Mouse (Mus musculus): ENCODE measurements at regions not wholly inside any gene's neighbourhood (a gene's known extent, or its start where the extent isn't known, plus 50 kb on each side); places are given as distances from the start of the nearest gene placed in this dataset.

DNA sequence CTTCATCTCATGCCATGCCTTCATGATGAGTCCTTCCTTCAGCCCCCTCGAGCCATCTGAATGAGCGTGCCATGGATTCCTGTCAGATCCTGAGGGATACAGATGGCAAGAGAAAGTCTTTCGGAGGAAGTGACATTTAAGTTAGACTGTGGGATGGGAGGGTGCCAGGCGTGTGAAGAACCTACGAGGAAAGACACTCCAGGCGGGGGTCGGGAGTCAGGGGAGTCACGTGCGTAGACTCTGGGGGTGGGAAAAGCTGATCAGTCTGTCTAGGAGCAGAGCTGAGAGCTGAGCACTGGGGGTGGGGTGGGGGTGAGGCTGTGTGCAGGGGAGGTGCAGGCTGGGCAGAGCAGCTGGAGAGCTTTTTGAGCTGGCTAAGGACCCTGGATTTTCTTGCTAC is 152.0 kb upstream of the Gjb5 start:
- TF ChIP-seq CTCF (conservative IDR thresholded peaks at IDR 0.05; ENCODE audit: low read length) = no peak
- no peak for TF ChIP-seq POU5F1 (IDR thresholded peaks at IDR 0.05; ENCODE audit: borderline replicate concordance, low read length)
- no peak for TF ChIP-seq NANOG (IDR thresholded peaks at IDR 0.05; ENCODE audit: borderline replicate concordance, low read length)
